Mouse (Mus musculus) erythroblast, adult 5-6 weeks (primary cell): ENCODE data around the gene Irak1. TPM values are rescaled to one million over a fixed set of nuclear protein-coding genes. Genes with fewer than 3 reads are reported as not detected.

ENCODE experiments used
- ATAC-seq: replicated peaks from 2 replicates; pipeline ENCODE4 v1.8.0; 2016; ENCODE audit warnings: moderate number of reproducible peaks, mild to moderate bottlenecking, moderate TSS enrichment, inconsistent platforms; ENCODE audit not compliant: poor library complexity, low FRiP score, severe bottlenecking
- total RNA-seq, 2 experiments: library from RNA; stranded (forward) in 1 of 2; stranded (reverse) in 1 of 2; fragments of 150-400 nt in 1 of 2; fragments of 200-764, 138-1000 nt in 1 of 2; gene quantifications; 2 replicates each; pipeline versions ENCODE4 v1.2.3 to v1.2.4; 2015 to 2017; ENCODE audit warnings: low replicate concordance in 2 of 2

Gene Irak1
- 20.4 and 23.2 TPM in 2 replicates for total RNA-seq (2015; ENCODE audit: low replicate concordance)
- total RNA-seq (2017; ENCODE audit: low replicate concordance), result 21.8 and 49.6 TPM in 2 replicates

DNA sequence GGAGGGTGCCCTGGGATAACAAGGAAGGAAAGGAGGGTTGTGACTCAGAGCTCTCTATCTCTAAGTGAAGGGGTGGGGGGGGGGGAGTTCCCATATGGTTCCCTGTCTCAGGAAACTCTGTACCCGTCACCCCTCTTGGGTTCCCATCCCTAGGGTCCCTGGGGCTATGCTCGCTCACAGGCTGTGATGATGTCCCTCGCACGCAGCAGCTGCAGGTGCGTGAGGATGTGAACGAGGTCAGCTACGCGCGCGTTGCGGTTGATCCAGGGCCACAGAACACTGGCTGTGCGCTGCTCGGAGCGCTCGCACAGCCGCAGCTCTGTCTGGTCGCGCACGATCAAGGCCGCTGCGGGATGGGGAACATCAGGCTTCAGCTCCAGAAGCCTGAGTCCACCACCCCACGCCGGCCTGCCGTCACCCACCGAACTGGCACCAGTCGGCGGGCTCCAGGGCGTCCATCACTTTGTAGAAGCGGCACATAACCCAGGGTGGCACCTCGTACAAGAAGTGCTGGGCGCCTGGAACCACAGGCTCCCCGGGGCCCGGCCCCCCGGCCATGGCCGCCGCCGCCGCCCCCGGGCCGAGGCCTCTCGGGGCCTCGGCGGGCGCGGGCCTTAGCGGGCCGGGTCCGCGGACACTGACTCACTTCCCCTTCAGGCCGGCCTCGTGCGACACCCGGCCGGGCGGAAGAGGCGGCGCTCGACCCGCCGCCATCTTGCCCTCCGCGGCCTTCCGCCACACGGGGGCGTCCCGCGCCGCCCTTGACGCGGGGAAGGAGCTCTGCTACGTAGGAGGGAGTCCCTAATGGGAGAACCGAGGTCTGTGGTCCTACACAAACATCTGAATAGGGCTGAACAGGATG lies at the start of gene Irak1:
TSS of gene Irak1 (minus strand) at position 731 of the 862 bp plus-strand sequence.
- ATAC-seq, result peak; percentile 91

DNA sequence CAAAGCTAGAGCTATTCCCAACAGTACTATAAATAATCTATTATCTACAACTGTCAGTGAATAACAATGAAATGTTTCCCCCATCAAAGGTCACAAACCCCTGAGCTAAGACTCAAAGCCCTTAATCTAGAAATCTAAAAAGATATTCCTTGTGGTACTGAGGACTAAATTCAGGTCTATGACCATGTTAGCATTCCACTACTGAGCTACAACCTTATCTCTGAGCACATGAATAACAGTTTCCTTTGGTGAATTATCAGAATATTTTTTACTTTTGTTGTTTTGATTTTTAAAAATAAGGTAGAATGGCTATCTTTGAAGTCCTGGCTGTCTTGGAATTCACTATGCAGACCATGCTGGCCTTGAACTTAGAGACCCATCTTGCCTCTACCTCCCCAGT lies 47.1 kb upstream of the Irak1 start:
- ATAC-seq, result no peak

DNA sequence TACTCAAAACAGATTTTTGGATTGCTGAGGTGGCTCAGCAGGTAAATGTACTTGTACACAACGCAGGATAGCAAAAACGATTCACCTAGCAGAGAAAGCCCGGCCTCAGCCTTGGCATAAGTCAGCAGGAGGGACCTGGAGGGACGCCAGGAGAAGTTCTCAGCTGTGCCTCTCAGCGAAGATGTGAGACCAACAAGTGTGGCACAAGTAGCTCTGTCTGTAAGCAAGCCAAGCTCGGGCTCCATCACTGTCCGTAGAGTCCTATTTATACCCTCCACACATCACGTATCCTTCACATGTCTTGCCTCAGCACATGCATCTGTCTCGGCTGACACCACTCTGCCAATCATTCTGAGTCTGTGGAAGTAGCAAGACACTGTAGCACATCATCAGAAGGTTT lies 44.2 kb upstream of the Irak1 start:
- ATAC-seq, result no peak

DNA sequence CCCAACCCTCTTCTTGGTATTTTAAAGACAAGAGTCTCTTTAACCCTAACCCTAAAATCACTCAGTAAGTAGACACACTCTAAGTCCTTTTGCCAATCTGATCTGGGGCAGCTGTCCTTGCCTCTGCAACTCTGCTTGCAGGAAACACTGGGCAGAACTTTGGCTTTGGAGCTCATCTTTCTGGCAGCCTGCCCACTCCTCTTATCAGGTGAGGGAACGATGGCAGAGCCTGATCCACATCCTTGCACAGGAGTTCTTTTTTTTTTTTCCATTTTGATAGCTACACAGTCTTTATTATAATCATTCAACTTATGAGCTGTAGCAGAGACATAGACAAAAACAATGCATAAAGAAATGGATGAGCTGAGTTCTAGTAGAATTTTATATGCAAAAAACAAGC lies 21.4 kb upstream of the Irak1 start:
- no peak for ATAC-seq

DNA sequence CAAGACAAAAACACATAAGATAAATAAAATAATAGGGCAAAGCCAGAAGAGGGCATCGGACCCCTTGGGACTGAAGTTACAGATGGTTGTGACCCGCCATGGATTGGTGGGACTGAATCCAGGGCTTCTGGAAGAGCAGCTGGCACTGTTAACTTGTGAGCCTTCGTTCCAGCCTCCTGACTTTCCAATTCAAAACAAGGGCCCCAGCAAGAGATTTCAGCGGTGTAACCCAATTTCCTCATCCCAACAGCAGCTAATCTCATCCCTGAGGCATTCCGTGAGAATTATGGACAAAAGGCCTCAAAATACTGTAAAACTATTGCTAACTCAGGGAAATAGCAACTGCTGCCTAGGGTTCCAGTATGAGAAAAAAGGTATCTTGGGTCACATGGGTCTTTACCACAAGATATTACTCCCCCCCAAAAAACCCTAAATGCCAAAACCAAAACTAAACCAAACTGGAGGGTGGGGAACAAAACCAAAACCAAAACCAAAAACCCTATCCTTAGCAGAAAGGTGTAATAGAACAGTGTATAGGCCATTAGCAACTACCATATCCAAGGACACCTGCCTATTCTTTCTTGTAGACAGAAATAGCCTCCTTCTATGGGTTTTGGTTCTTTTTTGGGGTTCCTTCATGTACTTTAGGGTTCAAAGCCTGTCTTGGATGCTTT lies 14.1 kb upstream of the Irak1 start:
- no peak for ATAC-seq

DNA sequence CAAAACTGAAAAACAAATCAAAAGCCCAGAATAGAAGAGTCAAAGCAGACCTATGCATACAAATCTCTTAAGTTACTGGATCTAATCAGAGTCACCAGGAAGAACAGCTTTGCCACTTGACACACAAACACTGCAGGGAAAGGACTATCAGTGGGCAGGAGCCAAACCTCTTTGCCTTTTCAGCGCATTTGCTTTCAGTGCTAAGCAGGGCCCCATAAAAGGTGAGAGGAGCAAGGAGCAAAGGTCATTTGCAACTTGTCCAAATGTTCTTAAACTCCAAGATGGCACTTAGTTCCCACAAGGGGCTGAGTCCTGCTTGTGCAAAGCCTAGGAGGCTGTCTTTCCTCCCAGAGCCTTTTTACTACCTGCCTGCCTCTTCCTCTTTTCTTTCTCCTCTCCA lies 6.3 kb upstream of the Irak1 start:
- no peak for ATAC-seq

DNA sequence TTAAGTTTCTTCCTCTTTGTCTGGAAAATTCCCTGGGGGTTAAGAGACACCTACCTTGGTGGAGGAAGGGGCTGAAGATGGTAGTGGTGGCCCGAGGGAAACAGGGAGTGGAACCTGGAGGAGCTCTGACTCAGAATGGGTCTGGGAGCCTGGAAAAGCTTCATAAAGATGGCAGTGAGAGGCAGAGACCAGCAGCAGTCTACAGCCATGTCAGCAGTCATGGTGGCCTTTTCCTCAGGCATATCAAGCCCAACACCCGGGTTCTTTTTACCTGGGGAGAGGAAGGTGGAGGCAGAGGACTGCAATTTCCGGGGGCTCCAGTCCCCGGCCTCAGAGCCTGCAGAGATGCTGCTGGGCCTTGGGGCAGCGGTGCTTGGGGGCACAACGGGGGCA lies 927 bp downstream of the Irak1 start:
- ATAC-seq, result no peak

DNA sequence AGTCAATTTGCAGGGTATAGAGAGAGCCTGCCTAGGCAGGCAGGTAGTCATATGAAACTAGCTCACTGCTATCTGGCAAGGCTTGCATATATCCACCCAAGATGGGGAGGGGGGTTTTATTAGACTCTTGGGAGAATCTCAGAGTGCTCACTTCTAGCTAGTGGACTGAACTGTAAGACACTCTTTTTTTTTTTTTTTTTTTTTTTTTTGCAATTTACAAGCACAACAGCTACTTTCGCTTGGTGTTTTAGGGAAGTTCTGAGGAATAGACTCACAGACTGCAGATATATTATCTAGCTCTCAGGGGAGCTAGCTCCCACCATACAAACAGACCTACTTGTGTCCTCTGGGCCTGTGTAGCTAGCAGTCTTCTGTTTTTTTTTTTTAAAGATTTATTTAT lies 9.1 kb downstream of the Irak1 start:
- no peak for ATAC-seq

DNA sequence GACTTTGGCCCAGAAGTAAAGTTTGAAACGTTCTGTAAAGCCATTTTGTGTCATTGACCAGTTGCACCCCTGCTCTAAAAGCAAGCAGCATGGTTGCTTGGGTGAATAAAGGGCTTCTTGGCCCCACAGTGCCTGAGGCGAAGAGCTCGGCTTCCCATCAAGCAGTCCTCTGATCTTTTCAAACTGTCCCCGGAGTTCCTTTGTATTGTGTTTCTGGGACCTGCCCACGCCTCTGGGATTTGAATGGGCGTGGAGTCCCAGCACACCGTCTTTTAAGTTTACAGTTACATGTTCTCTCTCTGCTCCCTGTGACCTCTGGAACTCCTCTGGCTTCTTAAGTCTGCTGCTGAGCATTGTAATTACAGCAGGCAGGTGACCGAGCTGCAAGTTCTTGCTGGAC lies 15.7 kb downstream of the Irak1 start:
- ATAC-seq, result no peak

DNA sequence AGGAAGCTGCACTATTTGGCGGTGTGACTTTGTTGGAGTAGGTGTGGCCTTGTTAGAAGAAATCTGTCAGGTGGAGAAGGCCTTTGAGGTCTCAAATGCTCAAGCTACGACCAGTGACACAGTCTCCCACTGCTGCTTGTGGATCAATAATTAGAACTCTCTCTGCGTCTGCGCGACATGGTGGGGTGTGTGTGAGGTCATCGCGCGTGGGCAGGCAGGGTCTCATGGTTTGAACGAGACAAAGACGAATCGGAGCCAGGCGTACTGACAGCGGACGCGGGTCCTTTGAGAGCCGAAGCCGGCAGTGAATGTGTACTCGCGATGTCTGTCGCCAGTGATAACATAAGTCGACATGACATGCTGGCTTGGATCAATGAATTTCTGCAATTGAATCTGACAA lies 17.3 kb downstream of the Irak1 start:
- ATAC-seq, result no peak

DNA sequence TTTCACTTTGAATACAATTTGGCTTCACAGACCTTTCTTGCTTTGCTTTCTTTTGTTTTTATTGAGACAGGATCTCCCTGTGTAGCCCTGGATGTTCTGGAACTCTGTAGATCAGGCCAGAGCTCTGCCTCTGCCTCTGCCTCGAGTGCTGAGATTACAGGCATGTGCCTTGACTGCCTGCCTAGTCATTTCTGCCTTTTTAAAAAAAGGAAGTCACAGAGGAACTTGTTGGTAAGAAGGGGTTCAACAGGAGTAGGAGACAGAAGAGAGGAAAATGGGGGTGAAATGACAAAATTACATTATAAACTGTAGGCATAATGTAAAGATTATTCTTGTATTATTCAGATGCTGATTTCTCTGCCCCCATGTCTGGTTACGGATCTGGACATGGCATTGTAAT lies 20.1 kb downstream of the Irak1 start:
- ATAC-seq, result no peak

DNA sequence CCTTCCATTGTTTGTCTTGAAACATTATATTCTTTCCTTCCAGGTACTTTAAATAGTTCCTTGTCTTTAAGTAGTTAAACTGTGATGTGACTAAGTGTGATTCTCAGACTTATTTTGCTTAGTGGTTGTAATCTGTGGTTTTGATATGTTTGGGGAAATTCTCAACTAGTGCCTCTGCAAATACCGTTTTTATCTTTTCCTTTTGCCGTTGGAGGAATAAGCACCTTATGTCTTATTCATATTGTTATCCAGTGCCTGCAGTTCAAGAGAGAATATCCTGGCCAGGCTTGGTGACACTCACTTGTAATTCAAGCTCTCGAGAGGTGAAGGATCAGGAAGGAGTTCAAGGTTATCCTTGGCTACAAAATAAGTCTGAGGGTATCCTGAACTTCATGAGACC lies 22.7 kb downstream of the Irak1 start:
- no peak for ATAC-seq

DNA sequence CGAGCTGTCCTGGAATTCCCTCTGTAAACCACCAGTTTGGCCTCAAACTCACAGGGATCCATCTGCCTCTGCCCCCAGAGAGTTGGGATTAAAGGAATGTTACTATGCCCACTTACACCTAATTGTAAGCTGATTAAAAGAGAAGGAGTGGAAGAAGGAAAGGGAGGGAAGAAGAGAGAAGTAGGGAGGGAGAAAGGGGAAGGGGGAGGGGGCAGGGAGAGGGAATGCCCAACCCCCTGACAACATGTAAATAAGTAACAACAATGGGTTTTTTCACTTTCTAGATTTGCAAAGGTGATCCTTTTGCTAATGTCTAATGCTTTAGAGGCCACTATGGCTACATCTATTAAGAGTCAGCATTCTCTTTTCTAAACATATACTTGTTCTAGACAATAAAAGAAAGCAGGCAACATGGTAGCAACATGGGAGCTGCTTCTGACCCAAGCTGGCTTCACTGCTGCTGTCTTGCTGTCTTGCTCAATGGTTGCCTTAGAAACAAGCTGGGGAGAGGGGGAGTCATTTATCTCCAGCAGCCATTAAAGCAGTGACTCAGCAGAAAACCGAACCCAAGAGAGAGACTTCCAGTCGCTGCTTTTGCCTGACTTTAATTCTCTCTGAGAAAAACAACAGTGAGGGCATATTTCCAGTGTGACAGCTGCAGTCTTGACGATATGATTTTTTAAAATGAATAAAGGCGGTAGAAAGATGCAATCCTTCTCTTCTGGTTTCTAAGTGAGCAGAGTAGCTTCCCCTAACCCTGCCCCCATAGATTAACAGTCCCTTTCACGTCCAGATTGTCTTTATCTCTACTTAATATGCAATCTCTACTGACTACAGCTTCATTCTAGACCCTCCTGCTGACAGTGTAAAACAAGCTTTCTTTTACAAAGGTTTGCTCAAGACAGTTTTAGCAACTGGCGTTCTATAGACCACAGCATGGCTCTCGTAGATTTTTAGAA lies 24.5 kb downstream of the Irak1 start:
- ATAC-seq, result peak; percentile 99

DNA sequence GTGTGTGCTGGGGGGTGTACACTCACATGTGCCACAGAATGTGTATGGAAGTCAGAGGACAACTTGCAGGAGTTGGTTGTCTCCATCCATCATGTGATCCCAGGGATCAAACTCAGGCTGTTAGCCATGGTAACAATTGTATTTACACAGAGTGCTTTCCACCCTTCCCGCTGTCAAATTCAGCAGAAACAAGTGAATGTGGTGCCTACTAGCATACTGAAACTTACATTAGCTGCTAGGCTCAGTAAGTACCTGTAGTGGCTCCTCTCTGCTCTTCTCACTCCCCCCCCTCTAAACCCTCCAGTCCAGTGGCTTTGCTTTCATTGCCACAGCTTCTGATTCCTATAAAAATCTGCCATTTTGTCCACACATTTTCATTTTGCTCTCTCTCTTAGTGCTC lies 45.9 kb downstream of the Irak1 start:
- ATAC-seq, result no peak

DNA sequence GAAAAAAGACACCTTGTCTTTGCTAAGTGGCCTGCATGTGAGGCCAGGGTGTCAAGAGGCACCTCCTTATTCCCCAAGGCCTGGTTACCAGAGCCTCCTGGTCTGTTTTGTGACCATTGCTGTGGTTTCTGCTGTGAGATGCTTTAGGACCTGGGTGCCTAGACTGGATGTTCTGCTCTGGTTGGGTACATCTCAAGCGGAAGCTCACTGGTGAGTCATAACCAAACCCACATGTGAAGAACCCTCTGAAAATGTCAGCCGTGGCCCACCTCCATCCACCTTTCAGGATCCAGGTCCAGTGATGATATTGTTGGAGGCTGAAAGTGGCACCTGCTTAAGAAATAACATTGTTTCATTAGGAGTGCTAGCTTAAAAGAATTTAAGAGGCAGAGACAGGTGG lies 47.4 kb downstream of the Irak1 start:
- ATAC-seq, result no peak

DNA sequence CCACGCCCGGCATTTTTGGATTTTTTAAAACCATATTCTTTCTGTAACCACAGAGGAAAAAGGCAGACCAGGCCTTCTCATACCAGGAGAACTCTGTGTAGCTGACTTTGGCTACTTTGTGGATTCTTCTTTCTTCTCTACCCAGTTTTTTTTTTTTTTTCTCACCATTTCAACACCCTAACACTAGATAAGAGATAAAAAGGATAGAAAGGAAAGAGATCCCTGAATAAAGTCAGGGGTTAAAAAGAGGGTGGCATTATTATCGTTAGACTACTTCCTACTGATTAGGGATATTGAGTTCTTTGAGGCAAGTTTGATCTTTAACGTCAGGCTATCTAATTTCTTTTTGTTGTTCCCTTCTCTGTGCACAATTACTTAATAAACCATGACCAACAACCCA lies 50.9 kb downstream of the Irak1 start:
- ATAC-seq, result no peak

DNA sequence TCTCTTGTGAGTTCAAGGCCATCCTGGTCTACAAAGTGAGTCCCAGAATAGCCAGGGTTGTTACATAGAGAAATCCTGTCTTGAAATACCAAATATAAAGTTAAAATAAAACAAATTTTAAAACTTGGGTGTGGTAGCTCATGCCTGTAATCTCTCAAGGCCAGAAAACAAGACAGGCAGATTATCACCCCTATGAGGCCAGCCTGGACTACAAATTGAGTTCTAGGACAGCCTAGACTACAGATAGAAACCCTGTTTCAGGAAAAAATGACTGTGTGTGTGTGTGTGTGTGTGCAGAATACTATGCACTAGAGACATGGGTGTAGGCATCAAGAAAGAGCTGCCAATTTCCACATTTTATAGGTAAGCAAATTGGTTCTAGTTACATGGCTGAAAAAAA lies 52.9 kb downstream of the Irak1 start:
- peak; percentile 50 for ATAC-seq

DNA sequence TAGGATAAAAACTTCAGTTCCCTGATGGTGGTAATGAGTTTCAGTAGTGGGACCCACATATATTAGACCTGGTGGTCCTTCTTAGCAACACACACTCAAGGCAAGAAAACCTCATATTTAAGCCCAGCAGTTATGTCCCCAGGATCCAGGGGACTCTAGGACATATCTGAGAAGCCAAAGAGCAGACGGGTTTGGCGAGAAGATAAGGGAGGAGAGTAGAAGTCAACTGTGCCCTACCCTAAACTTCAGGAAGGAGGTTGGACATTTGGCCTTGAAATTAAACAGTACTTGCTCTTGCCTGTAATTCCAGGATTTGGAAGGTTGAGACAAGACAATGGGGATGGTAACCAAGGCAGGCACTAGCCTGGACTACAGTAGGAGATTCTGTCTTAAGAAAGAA lies 54.0 kb downstream of the Irak1 start:
- ATAC-seq, result peak; percentile 49

DNA sequence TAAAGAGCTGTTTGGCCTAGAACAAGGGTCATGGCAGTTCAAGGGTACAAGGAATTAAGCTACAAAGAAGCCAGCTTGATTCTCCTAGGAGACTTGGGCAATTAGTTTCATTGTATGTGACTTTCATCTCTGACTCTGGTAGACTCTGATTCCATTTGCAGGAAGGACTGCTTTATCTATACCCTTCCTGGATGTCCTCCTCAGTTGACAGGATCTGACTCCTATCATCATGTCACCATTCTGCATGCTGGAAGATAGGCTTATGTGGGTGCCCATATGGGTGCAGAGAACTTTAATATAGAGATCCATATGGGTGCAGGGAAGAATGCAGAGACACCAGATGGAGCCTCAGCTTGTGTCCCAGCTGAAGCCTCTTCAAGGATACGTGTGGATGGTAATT lies 54.6 kb downstream of the Irak1 start:
- no peak for ATAC-seq
